14 mouse cellular contexts compared by ENCODE assay signal in genomic region chr10:39631627-39632026, GRCm38 (mm10). TPM values are rescaled to one million over a fixed set of nuclear protein-coding genes. Genes with fewer than 3 reads are reported as not detected.
DNase-seq lines count a peak whose midpoint lies in the region; ATAC-seq and TF ChIP-seq lines count a peak whose summit lies in the region.
"Had no signal": no experiment of that assay in that cellular context is flagged by ENCODE, and none has a peak within 500 bp of the region (broad histone marks: within the 10 kb centered on the region; RNA-seq: fewer than 3 reads in every experiment).

No protein-coding gene starts in this region.

- TF ChIP-seq POLR2A in heart, adult 2 months (IDR thresholded peaks at IDR 0.05; ENCODE audit: insufficient read depth, low read depth, low read length), result no peak

- intact Hi-C loops in heart, adult 2 months (cut with DNase I), result no loop called here

- no peaks in the 10 kb centered on the region for H3K27me3 ChIP-seq in heart, embryonic 13.5 days (replicated peaks)
- no peaks in the 10 kb centered on the region for H3K27me3 ChIP-seq in heart, adult 2 months (ENCODE audit: control insufficient read depth, insufficient read depth, low read length)
- no peaks in the 10 kb centered on the region for H3K27me3 ChIP-seq in neural tube, embryonic 15.5 days (replicated peaks)
- H3K27me3 ChIP-seq in liver, embryonic 12.5 days (replicated peaks), result no peaks in the 10 kb centered on the region
- H3K27me3 ChIP-seq: CH12.LX had no signal

- no peak for TF ChIP-seq CTCF in heart, adult 2 months (IDR thresholded peaks at IDR 0.05)

- no peak overlapping the region for H3K4me2 ChIP-seq in heart, embryonic 13.5 days
- H3K4me2 ChIP-seq in neural tube, embryonic 15.5 days, result no peak overlapping the region
- H3K4me2 ChIP-seq in liver, embryonic 12.5 days, result no peak overlapping the region

- H3K9me3 ChIP-seq in heart, embryonic 13.5 days, result no peaks in the 10 kb centered on the region
- no peaks in the 10 kb centered on the region for H3K9me3 ChIP-seq in neural tube, embryonic 15.5 days (replicated peaks)
- no peaks in the 10 kb centered on the region for H3K9me3 ChIP-seq in liver, embryonic 12.5 days (replicated peaks)
- H3K9me3 ChIP-seq: limb, embryonic 10.5 days had no signal

- H3K4me1 ChIP-seq in heart, embryonic 13.5 days, result peaks cover 52% of the 10 kb centered on the region
- peaks cover 6% of the 10 kb centered on the region for H3K4me1 ChIP-seq in heart, adult 2 months (ENCODE audit: control insufficient read depth, insufficient read depth, low read length)
- peaks cover 39% of the 10 kb centered on the region for H3K4me1 ChIP-seq in neural tube, embryonic 15.5 days
- 0 out of 2 replicates have a peak, but pooled peaks cover 4% of the 10 kb centered on the region for H3K4me1 ChIP-seq in liver, embryonic 12.5 days

- H3K4me3 ChIP-seq in heart, embryonic 13.5 days, result no peak overlapping the region
- no peak overlapping the region for H3K4me3 ChIP-seq in heart, adult 2 months
- no peak overlapping the region for H3K4me3 ChIP-seq in neural tube, embryonic 15.5 days (replicated peaks)
- no peak overlapping the region for H3K4me3 ChIP-seq in liver, embryonic 12.5 days
- H3K4me3 ChIP-seq: limb, embryonic 10.5 days had no signal

- no peak for DNase-seq in heart, adult 2 months
- DNase-seq in layer of hippocampus, adult 9-11 months, result peak; percentile 51
- DNase-seq in layer of hippocampus, adult 9-10 months (ENCODE audit: low spot score), result no peak
- DNase-seq in brain, adult 2 months (ENCODE audit: low read depth, low spot score), result peak; percentile 64
- DNase-seq in gastrocnemius, postnatal 10 days, result no peak
- DNase-seq: adrenal gland, postnatal 14 days; cerebellum, adult 11 months; gastrocnemius, postnatal 36 days; right cerebral cortex, postnatal 14 days had no signal

- no peak for TF ChIP-seq EP300 in heart, adult 2 months (IDR thresholded peaks at IDR 0.05; ENCODE audit: insufficient read depth, low read depth, low read length)

- no peaks in the 10 kb centered on the region for H3K79me2 ChIP-seq in heart, adult 2 months (replicated peaks; ENCODE audit: control insufficient read depth, insufficient read depth, low read length)

- H3K36me3 ChIP-seq in heart, embryonic 13.5 days, result peaks cover 30% of the 10 kb centered on the region
- peaks cover 4% of the 10 kb centered on the region for H3K36me3 ChIP-seq in heart, adult 2 months (ENCODE audit: control insufficient read depth, insufficient read depth, low read length)
- H3K36me3 ChIP-seq in neural tube, embryonic 15.5 days, result no peaks in the 10 kb centered on the region
- no peaks in the 10 kb centered on the region; the same call in 1 of the 2 replicates for H3K36me3 ChIP-seq in liver, embryonic 12.5 days

- no peak overlapping the region for H3K9ac ChIP-seq in heart, embryonic 13.5 days
- H3K9ac ChIP-seq in heart, adult 2 months (ENCODE audit: low read depth, low read length), result no peak overlapping the region
- H3K9ac ChIP-seq in neural tube, embryonic 15.5 days (replicated peaks), result no peak overlapping the region
- no peak overlapping the region for H3K9ac ChIP-seq in liver, embryonic 12.5 days

- WGBS in heart, embryonic 13.5 days, result 76% methylated on average over 14 of the region's 14 CpGs
- 80% methylated on average over 14 of the region's 14 CpGs for WGBS in heart, adult 2 months
- 50% methylated on average over 14 of the region's 14 CpGs for WGBS in neural tube, embryonic 15.5 days
- 83% methylated on average over 14 of the region's 14 CpGs for WGBS in liver, embryonic 12.5 days (ENCODE audit: insufficient replicate concordance)

- peak overlapping the region; percentile 88; the same call in 1 of the 2 replicates for H3K27ac ChIP-seq in heart, embryonic 13.5 days (replicated peaks)
- H3K27ac ChIP-seq in heart, adult 2 months, result no peak overlapping the region
- 0 out of 2 replicates have a peak overlapping the region, but pooled peaks have one; percentile 25 for H3K27ac ChIP-seq in neural tube, embryonic 15.5 days (replicated peaks)
- no peak overlapping the region for H3K27ac ChIP-seq in liver, embryonic 12.5 days

- ATAC-seq in heart, embryonic 13.5 days (ENCODE audit: extremely low read depth, insufficient number of reproducible peaks, low FRiP score, low TSS enrichment), result no peak
- ATAC-seq in neural tube, embryonic 15.5 days (ENCODE audit: low FRiP score), result no peak
- no peak for ATAC-seq in liver, embryonic 12.5 days

RNA-seq across cellular contexts. Expression of gene Traf3ip2, which starts 18.9 kb away (rescaled TPM):
- 10.1 and 10.3 TPM in 2 replicates for polyA plus RNA-seq in heart, embryonic 13.5 days (2015; fragmentation: Nextera tagmentation; extraction: Ambion mirVana)
- total RNA-seq in heart, adult 2 months (2021), result 1 to 10 TPM; 5.0 to 6.5 TPM
- polyA plus RNA-seq in heart, adult 2 months (2012; rRNA removed), result 7.1 and 7.8 TPM in 2 replicates
- 3.8 and 9.4 TPM in 2 replicates for polyA plus RNA-seq in neural tube, embryonic 15.5 days (2015; fragmentation: Nextera tagmentation; extraction: Ambion mirVana)
- total RNA-seq in gastrocnemius, postnatal 10 days (2021), result 1 to 10 TPM; 5.9 to 6.0 TPM
- polyA plus RNA-seq in liver, embryonic 12.5 days (2016; fragmentation: Nextera tagmentation; extraction: Ambion mirVana), result 2.1 and 3.1 TPM in 2 replicates

Comparison
In these comparisons a context has a peak if more than half of its experiments do, and no peak if none do; other contexts are left out.
1. H3K27ac ChIP-seq: peak in heart, embryonic 13.5 days (single experiment) and neural tube, embryonic 15.5 days (single experiment); none in heart, adult 2 months (single experiment) and liver, embryonic 12.5 days (single experiment).
2. DNase-seq: peak in layer of hippocampus, adult 9-11 months (single experiment) and brain, adult 2 months (single experiment); none in heart, adult 2 months (0 of 2), layer of hippocampus, adult 9-10 months (single experiment) and gastrocnemius, postnatal 10 days (single experiment).